Mouse (Mus musculus): Measurements from ENCODE around the gene Tln1. TPM values are rescaled to one million over a fixed set of nuclear protein-coding genes. Genes with fewer than 3 reads are reported as not detected.

The Tln1 gene
- polyA plus RNA-seq, 2 experiments = 62.4 to 69.4 TPM

GRCm38 (mm10) chr4:43530581-43530980 lies 31.9 kb downstream of the Tln1 start:
- WGBS = 23% methylated on average over 7 of the region's 7 CpGs
- ATAC-seq (ENCODE audit: low FRiP score, low read depth) (no peak; the same call in 1 of the 2 replicates), DNase-seq (ENCODE audit: low spot score) (peak; percentile 64)
- H3K4me3 ChIP-seq (replicated peaks; ENCODE audit: low read length) = no peak overlapping the region
- TF ChIP-seq POLR2A (IDR thresholded peaks at IDR 0.05; ENCODE audit: borderline replicate concordance, extremely low read depth, insufficient read depth, insufficient read length) = no peak
- no peaks in the 10 kb centered on the region for H3K4me1 ChIP-seq (ENCODE audit: control insufficient read depth, insufficient read depth, low read length)
- peaks cover 54% of the 10 kb centered on the region for H3K36me3 ChIP-seq (ENCODE audit: control insufficient read depth, insufficient read depth, low read length)
- no peak overlapping the region for H3K9ac ChIP-seq (ENCODE audit: low read depth, low read length, severe bottlenecking)
- H3K4me2 ChIP-seq (replicated peaks; ENCODE audit: low read depth, low read length, severe bottlenecking) = no peak overlapping the region
- H3K27me3 ChIP-seq (ENCODE audit: control insufficient read depth, insufficient read depth, low read length) = 0 out of 2 replicates have a peak, but pooled peaks cover 2% of the 10 kb centered on the region
- H3K27ac ChIP-seq (replicated peaks; ENCODE audit: low read depth, low read length) = no peak overlapping the region
- H3K9me3 ChIP-seq (ENCODE audit: control insufficient read depth, low read length) = no peaks in the 10 kb centered on the region

GRCm38 (mm10) chr4:43530081-43530501 lies 32.4 kb downstream of the Tln1 start:
- no peaks in the 10 kb centered on the region for H3K4me1 ChIP-seq (ENCODE audit: control insufficient read depth, insufficient read depth, low read length)
- 0 out of 2 replicates have a peak, but pooled peaks cover 2% of the 10 kb centered on the region for H3K27me3 ChIP-seq (ENCODE audit: control insufficient read depth, insufficient read depth, low read length)
- 0 out of 2 replicates have a peak, but pooled peaks have one; percentile 55 for ATAC-seq (ENCODE audit: low FRiP score, low read depth)
- no peak overlapping the region for H3K4me3 ChIP-seq (replicated peaks; ENCODE audit: low read length)
- no peak overlapping the region for H3K9ac ChIP-seq (ENCODE audit: low read depth, low read length, severe bottlenecking)
- no peak overlapping the region for H3K27ac ChIP-seq (replicated peaks; ENCODE audit: low read depth, low read length)
- H3K36me3 ChIP-seq (ENCODE audit: control insufficient read depth, insufficient read depth, low read length) = peaks cover 49% of the 10 kb centered on the region
- no peak for DNase-seq (ENCODE audit: low spot score)
- 69% methylated on average over 8 of the region's 8 CpGs for WGBS
- no peak overlapping the region for H3K4me2 ChIP-seq (replicated peaks; ENCODE audit: low read depth, low read length, severe bottlenecking)
- no peaks in the 10 kb centered on the region for H3K9me3 ChIP-seq (ENCODE audit: control insufficient read depth, low read length)
- no peak for TF ChIP-seq POLR2A (IDR thresholded peaks at IDR 0.05; ENCODE audit: borderline replicate concordance, extremely low read depth, insufficient read depth, insufficient read length)

GRCm38 (mm10) chr4:43528487-43528886 lies 34.0 kb downstream of the Tln1 start:
- no peak for TF ChIP-seq POLR2A (IDR thresholded peaks at IDR 0.05; ENCODE audit: borderline replicate concordance, extremely low read depth, insufficient read depth, insufficient read length)
- Histone ChIP-seq H3K4me1 (ENCODE audit: control insufficient read depth, insufficient read depth, low read length) (peaks cover 4% of the 10 kb centered on the region; the same call in 1 of the 2 replicates), H3K9me3 (ENCODE audit: control insufficient read depth, low read length) (no peaks in the 10 kb centered on the region), H3K4me3 (replicated peaks; ENCODE audit: low read length) (no peak overlapping the region), H3K27ac (replicated peaks; ENCODE audit: low read depth, low read length) (no peak overlapping the region), H3K27me3 (ENCODE audit: control insufficient read depth, insufficient read depth, low read length) (0 out of 2 replicates have a peak, but pooled peaks cover 2% of the 10 kb centered on the region), H3K4me2 (replicated peaks; ENCODE audit: low read depth, low read length, severe bottlenecking) (no peak overlapping the region), H3K36me3 (ENCODE audit: control insufficient read depth, insufficient read depth, low read length) (peaks cover 33% of the 10 kb centered on the region), H3K9ac (ENCODE audit: low read depth, low read length, severe bottlenecking) (no peak overlapping the region)
- ATAC-seq (ENCODE audit: low FRiP score, low read depth) (no peak), DNase-seq (ENCODE audit: low spot score) (no peak)
- WGBS = 75% methylated on average over 9 of the region's 9 CpGs

- peaks cover 4% of the 10 kb centered on the region; the same call in 1 of the 2 replicates for H3K27me3 ChIP-seq (ENCODE audit: control insufficient read depth, insufficient read depth, low read length)
- peaks cover 27% of the 10 kb centered on the region for H3K36me3 ChIP-seq (ENCODE audit: control insufficient read depth, insufficient read depth, low read length)
- 68% methylated on average over 5 of the region's 5 CpGs for WGBS
- no peak overlapping the region for H3K27ac ChIP-seq (replicated peaks; ENCODE audit: low read depth, low read length)
- no peak overlapping the region for H3K9ac ChIP-seq (ENCODE audit: low read depth, low read length, severe bottlenecking)
- no peak for TF ChIP-seq POLR2A (IDR thresholded peaks at IDR 0.05; ENCODE audit: borderline replicate concordance, extremely low read depth, insufficient read depth, insufficient read length)
- ATAC-seq (ENCODE audit: low FRiP score, low read depth) (no peak), DNase-seq (ENCODE audit: low spot score) (no peak)
- H3K4me1 ChIP-seq (ENCODE audit: control insufficient read depth, insufficient read depth, low read length) = peaks cover 4% of the 10 kb centered on the region; the same call in 1 of the 2 replicates
- H3K4me2 ChIP-seq (replicated peaks; ENCODE audit: low read depth, low read length, severe bottlenecking) = no peak overlapping the region
- H3K4me3 ChIP-seq (replicated peaks; ENCODE audit: low read length) = no peak overlapping the region
- no peaks in the 10 kb centered on the region for H3K9me3 ChIP-seq (ENCODE audit: control insufficient read depth, low read length)
Observed at GRCm38 (mm10) chr4:43527880-43528279, 34.6 kb downstream of the Tln1 start.

- no peak overlapping the region for H3K27ac ChIP-seq (replicated peaks; ENCODE audit: low read depth, low read length)
- ATAC-seq (ENCODE audit: low FRiP score, low read depth) = 0 out of 2 replicates have a peak, but pooled peaks have one; percentile 16
Observed at GRCm38 (mm10) chr4:43519956-43520355, 42.5 kb downstream of the Tln1 start.

More at GRCm38 (mm10) chr4:43519956-43520355, 42.5 kb downstream of the Tln1 start:
- peaks cover 15% of the 10 kb centered on the region for H3K4me1 ChIP-seq (ENCODE audit: control insufficient read depth, insufficient read depth, low read length)
- H3K9ac ChIP-seq (ENCODE audit: low read depth, low read length, severe bottlenecking) = no peak overlapping the region
- no peaks in the 10 kb centered on the region for H3K9me3 ChIP-seq (ENCODE audit: control insufficient read depth, low read length)
- 10% methylated on average over 6 of the region's 6 CpGs for WGBS
- TF ChIP-seq POLR2A (IDR thresholded peaks at IDR 0.05; ENCODE audit: borderline replicate concordance, extremely low read depth, insufficient read depth, insufficient read length) = no peak
- H3K36me3 ChIP-seq (ENCODE audit: control insufficient read depth, insufficient read depth, low read length) = peaks cover 26% of the 10 kb centered on the region
- peak overlapping the region; percentile 23 for H3K4me3 ChIP-seq (replicated peaks; ENCODE audit: low read length)
- peak; percentile 85 for DNase-seq (ENCODE audit: low spot score)
- H3K4me2 ChIP-seq (replicated peaks; ENCODE audit: low read depth, low read length, severe bottlenecking) = peak overlapping the region; percentile 40; the same call in 1 of the 2 replicates
- H3K27me3 ChIP-seq (ENCODE audit: control insufficient read depth, insufficient read depth, low read length) = peaks cover 5% of the 10 kb centered on the region; the same call in 1 of the 2 replicates
